Mouse (Mus musculus): Measurements from ENCODE around the gene Fbxo5. TPM values are rescaled to one million over a fixed set of nuclear protein-coding genes. Genes with fewer than 3 reads are reported as not detected.

The Fbxo5 gene
- polyA plus RNA-seq, 1 experiment from 2014 or later = 93.9 TPM

DNA sequence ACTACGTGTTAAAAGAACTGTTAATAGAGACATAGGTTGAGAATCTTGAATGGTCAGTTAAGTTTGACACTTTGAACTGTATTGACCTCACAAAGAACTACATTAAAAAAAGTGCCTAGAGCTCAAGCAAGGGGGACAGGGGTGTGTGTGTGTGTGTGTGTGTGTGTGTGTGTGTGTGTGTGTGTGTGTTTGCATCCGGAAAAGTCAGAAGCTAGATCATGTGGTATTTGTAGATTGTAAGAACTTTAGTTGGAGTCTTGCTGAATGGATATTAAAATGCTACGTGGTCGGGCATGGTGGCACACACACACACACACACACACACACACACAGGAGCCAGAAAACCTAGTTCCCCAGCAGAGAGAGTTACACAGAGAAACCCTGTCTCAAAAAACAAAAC lies 1.6 kb upstream of the Fbxo5 start:
- no peak for ATAC-seq (ENCODE audit: low FRiP score)
- H3K9ac ChIP-seq = no peak overlapping the region
- WGBS = 92% methylated on average over 4 of the region's 4 CpGs
- H3K27ac ChIP-seq = no peak overlapping the region
- H3K4me1 ChIP-seq = peaks cover 31% of the 10 kb centered on the region
- H3K36me3 ChIP-seq (replicated peaks) = peaks cover 13% of the 10 kb centered on the region
- H3K4me2 ChIP-seq = no peak overlapping the region
- H3K4me3 ChIP-seq (replicated peaks) = no peak overlapping the region
- no peaks in the 10 kb centered on the region for H3K9me3 ChIP-seq
- no peaks in the 10 kb centered on the region for H3K27me3 ChIP-seq

DNA sequence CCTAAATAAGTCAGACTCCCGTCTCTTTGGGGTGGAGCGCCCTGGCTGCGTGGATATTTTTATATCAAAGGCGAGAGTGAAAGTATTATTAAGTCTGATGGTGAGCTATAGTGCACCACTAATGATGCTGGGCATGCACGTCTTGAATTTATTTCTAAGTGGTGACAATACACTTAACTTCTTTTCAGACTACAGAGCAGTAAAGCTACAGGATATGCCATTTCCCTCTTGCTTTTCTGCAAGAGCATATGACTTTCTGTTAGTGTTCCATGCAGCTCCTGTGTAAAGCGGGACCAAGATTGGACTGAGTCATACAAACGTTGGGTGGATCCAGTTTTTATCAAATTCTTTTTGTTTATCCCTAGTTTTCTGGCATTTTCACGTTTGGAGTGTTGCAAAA lies 1.0 kb upstream of the Fbxo5 start:
- Histone ChIP-seq H3K27ac (peak overlapping the region; percentile 93), H3K9ac (peak overlapping the region; percentile 58), H3K27me3 (no peaks in the 10 kb centered on the region), H3K36me3 (replicated peaks) (peaks cover 13% of the 10 kb centered on the region), H3K4me3 (replicated peaks) (peak overlapping the region; percentile 80), H3K9me3 (no peaks in the 10 kb centered on the region), H3K4me2 (peak overlapping the region; percentile 87), H3K4me1 (peaks cover 35% of the 10 kb centered on the region)
- no peak for ATAC-seq (ENCODE audit: low FRiP score)
- 16% methylated on average over 8 of the region's 8 CpGs for WGBS

- peak overlapping the region; percentile 80 for H3K4me3 ChIP-seq (replicated peaks)
- under 1% methylated on average over 43 of the region's 43 CpGs for WGBS
- peak overlapping the region; percentile 87 for H3K4me2 ChIP-seq
- peaks cover 15% of the 10 kb centered on the region for H3K36me3 ChIP-seq (replicated peaks)
- no peaks in the 10 kb centered on the region for H3K9me3 ChIP-seq
- peak overlapping the region; percentile 93 for H3K27ac ChIP-seq
- H3K4me1 ChIP-seq = peaks cover 38% of the 10 kb centered on the region
- no peaks in the 10 kb centered on the region for H3K27me3 ChIP-seq
- H3K9ac ChIP-seq = peak overlapping the region; percentile 58
- ATAC-seq (ENCODE audit: low FRiP score) = peak; percentile 93
Measured at GRCm38 (mm10) chr10:5805731-5806307, 419 bp upstream of the Fbxo5 start.

GRCm38 (mm10) chr10:5804691-5805156 lies 676 bp downstream of the Fbxo5 start:
- peak overlapping the region; percentile 80 for H3K4me3 ChIP-seq (replicated peaks)
- peak overlapping the region; percentile 78 for H3K9ac ChIP-seq
- peaks cover 38% of the 10 kb centered on the region for H3K4me1 ChIP-seq
- H3K9me3 ChIP-seq = no peaks in the 10 kb centered on the region
- peaks cover 26% of the 10 kb centered on the region for H3K36me3 ChIP-seq (replicated peaks)
- under 1% methylated on average over 24 of the region's 24 CpGs for WGBS
- H3K27ac ChIP-seq = peak overlapping the region; percentile 89
- H3K27me3 ChIP-seq = no peaks in the 10 kb centered on the region
- H3K4me2 ChIP-seq = peak overlapping the region; percentile 87
- ATAC-seq (ENCODE audit: low FRiP score) = peak; percentile 43

DNA sequence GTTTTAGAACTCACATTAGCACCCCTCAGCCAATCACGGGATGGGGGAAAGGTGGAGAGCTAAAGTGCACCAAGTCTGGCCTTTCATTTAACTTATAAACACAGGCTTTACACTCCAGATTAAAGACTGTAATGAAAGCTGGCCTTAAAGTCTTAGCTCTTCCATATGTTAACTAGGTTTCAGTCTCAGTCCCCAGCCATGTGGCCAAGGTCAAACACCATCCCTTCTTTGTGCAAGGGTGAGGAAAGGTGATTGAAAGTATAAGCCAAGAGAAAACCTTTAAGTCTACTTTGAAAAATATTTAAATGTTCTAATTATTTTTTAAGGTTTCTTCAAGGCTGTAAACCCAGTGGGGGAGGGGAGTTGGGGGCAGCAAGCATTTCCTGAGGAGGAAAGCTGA lies 1.7 kb downstream of the Fbxo5 start:
- Histone ChIP-seq H3K27ac (no peak overlapping the region), H3K27me3 (no peaks in the 10 kb centered on the region), H3K4me2 (peak overlapping the region; percentile 87), H3K4me3 (replicated peaks) (peak overlapping the region; percentile 80), H3K9ac (peak overlapping the region; percentile 78), H3K9me3 (no peaks in the 10 kb centered on the region), H3K36me3 (replicated peaks) (peaks cover 29% of the 10 kb centered on the region), H3K4me1 (peaks cover 38% of the 10 kb centered on the region)
- 6% methylated on average over 1 of the region's 1 CpGs for WGBS
- no peak for ATAC-seq (ENCODE audit: low FRiP score)

DNA sequence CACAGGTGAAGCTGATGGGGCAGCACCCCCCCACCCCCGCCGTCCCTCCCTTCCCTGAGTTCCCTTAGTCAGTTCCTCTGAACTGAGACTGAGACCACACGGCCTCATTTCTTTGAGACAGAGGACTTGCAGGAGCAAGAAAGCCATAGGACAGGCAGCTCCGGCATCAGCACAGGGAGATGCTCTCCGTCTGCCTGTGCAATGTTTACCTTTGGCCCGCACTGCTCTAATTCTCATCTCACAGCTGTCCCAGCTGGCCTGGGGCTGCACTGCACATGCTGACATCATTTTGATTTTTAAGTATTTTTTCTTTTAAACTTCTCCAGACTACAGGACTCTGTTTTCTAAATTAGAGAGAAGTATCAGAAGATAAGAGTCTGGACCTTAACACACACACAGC lies 2.5 kb downstream of the Fbxo5 start:
- 45% methylated on average over 6 of the region's 6 CpGs for WGBS
- H3K9me3 ChIP-seq = no peaks in the 10 kb centered on the region
- H3K9ac ChIP-seq = peak overlapping the region; percentile 78
- no peak for ATAC-seq (ENCODE audit: low FRiP score)
- no peak overlapping the region for H3K27ac ChIP-seq
- H3K36me3 ChIP-seq (replicated peaks) = peaks cover 38% of the 10 kb centered on the region
- H3K27me3 ChIP-seq = no peaks in the 10 kb centered on the region
- peak overlapping the region; percentile 80 for H3K4me3 ChIP-seq (replicated peaks)
- H3K4me1 ChIP-seq = peaks cover 38% of the 10 kb centered on the region
- peak overlapping the region; percentile 87 for H3K4me2 ChIP-seq

GRCm38 (mm10) chr10:5800490-5800889 lies 4.9 kb downstream of the Fbxo5 start:
- no peak for ATAC-seq (ENCODE audit: low FRiP score)
- WGBS = 97% methylated on average over 1 of the region's 1 CpGs
- Histone ChIP-seq H3K4me1 (peaks cover 35% of the 10 kb centered on the region), H3K4me2 (no peak overlapping the region), H3K27ac (no peak overlapping the region), H3K27me3 (no peaks in the 10 kb centered on the region), H3K9me3 (no peaks in the 10 kb centered on the region), H3K4me3 (replicated peaks) (no peak overlapping the region), H3K36me3 (replicated peaks) (peaks cover 40% of the 10 kb centered on the region), H3K9ac (no peak overlapping the region)

DNA sequence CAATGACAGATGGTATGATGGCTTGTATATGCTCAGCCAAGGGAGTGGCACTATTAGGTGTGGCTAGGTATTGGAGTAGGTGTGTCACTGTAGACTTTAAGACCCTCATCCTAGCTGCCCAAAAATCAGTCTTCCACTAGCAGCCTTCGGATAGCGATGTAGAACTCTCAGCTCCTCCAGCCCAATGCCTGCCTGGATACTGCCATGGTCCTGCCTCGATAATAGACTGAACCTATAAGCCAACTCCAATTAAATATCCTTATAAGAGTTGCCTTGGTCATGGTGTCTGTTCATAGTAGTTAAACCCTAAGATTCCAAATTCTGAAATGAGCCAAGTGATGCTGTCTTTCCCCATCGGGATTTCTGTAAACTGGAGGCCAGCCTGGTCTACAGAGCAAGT lies 7.3 kb downstream of the Fbxo5 start:
- no peaks in the 10 kb centered on the region for H3K9me3 ChIP-seq
- H3K27me3 ChIP-seq = no peaks in the 10 kb centered on the region
- no peak overlapping the region for H3K4me2 ChIP-seq
- no peak overlapping the region for H3K27ac ChIP-seq
- ATAC-seq (ENCODE audit: low FRiP score) = no peak
- H3K4me1 ChIP-seq = peaks cover 18% of the 10 kb centered on the region
- H3K4me3 ChIP-seq (replicated peaks) = no peak overlapping the region
- H3K9ac ChIP-seq = no peak overlapping the region
- whole genome bisulfite sequencing = 87% methylated on average over 4 of the region's 4 CpGs
- H3K36me3 ChIP-seq (replicated peaks) = peaks cover 40% of the 10 kb centered on the region

DNA sequence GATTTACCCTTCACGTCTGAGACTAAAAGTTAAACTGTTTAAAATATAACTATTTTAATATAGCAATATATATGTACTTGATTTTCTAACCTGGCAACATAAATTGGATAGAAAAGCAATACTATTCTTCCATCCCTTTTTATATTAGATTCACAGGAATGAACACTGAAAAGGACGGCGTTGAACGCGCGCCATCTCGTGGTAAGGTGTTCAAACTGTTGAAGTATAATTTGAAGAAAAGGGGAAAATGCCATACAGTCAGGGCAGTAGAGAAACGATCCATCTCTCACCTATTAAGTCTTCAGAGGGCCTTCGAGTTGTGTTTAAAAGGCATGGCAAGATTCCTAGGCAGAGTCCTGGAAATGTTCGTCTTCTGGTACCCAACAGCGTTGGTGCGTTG lies 14.7 kb downstream of the Fbxo5 start:
- no peaks in the 10 kb centered on the region for H3K9me3 ChIP-seq
- H3K9ac ChIP-seq = no peak overlapping the region
- no peaks in the 10 kb centered on the region for H3K4me1 ChIP-seq
- no peaks in the 10 kb centered on the region for H3K27me3 ChIP-seq
- H3K27ac ChIP-seq = no peak overlapping the region
- no peak for ATAC-seq (ENCODE audit: low FRiP score)
- H3K36me3 ChIP-seq (replicated peaks) = no peaks in the 10 kb centered on the region
- no peak overlapping the region for H3K4me3 ChIP-seq (replicated peaks)
- 25% methylated on average over 12 of the region's 12 CpGs for WGBS
- H3K4me2 ChIP-seq = no peak overlapping the region

- Histone ChIP-seq H3K4me2 (no peak overlapping the region), H3K4me3 (replicated peaks) (no peak overlapping the region), H3K27me3 (no peaks in the 10 kb centered on the region), H3K27ac (no peak overlapping the region), H3K36me3 (replicated peaks) (no peaks in the 10 kb centered on the region), H3K9ac (no peak overlapping the region), H3K4me1 (no peaks in the 10 kb centered on the region), H3K9me3 (no peaks in the 10 kb centered on the region)
- WGBS = 22% methylated on average over 4 of the region's 4 CpGs
- ATAC-seq (ENCODE audit: low FRiP score) = no peak
Measured at GRCm38 (mm10) chr10:5786923-5787322, 18.5 kb downstream of the Fbxo5 start.

Other genes with a start within 250 kb of the Fbxo5 start
- gene Myct1, start 211.8 kb downstream of the Fbxo5 start, polyA plus RNA-seq (2016; fragmentation: Nextera tagmentation; extraction: Ambion mirVana) = 0.92 and 1.7 TPM in 2 replicates
- not detected in 2 replicates for gene Vip, start 166.4 kb downstream of the Fbxo5 start, polyA plus RNA-seq (2016; fragmentation: Nextera tagmentation; extraction: Ambion mirVana)
- 11.5 and 13.0 TPM in 2 replicates for gene Mtrf1l, start 18.3 kb upstream of the Fbxo5 start, polyA plus RNA-seq (2016; fragmentation: Nextera tagmentation; extraction: Ambion mirVana)
- gene Rgs17, start 116.8 kb upstream of the Fbxo5 start, polyA plus RNA-seq (2016; fragmentation: Nextera tagmentation; extraction: Ambion mirVana) = 4.0 and 4.2 TPM in 2 replicates